Mouse (Mus musculus) olfactory bulb, adult 2 months (tissue): ENCODE data around the gene Gtf3c1.

ENCODE experiments used
- CTCF ChIP-seq: fragments of 200-500 bp; IDR thresholded peaks from 2 replicates; pipeline ENCODE4 v1.5.1; 2012; ENCODE audit warnings: low read depth, mild to moderate bottlenecking, low read length, moderate library complexity; ENCODE audit not compliant: insufficient read depth
- POLR2A ChIP-seq: fragments of 200-500 bp; IDR thresholded peaks from 2 replicates; pipeline ENCODE4 v1.6.1; 2012; ENCODE audit warnings: mild to moderate bottlenecking, low read depth, low read length, moderate library complexity; ENCODE audit not compliant: insufficient read depth

DNA sequence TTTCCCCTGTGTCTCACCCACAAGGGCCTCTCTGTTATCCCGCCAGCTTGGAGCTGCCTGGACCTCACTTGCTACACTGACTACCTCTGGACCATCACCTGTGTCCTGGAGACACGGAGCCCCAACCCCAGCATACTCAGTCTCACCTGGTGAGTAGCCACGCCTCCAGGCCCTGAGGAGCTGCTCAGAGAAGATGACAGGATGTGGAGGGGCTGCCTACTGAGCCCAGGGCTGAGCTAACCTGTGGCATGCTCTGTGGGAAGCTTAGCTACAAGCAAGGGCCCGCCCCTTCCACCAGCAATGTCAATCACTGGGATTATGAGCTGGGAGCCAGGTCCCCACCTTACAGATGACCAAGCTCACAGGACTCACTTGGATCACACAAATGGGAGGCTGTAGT, 82.4 kb downstream of the Gtf3c1 start:
- TF ChIP-seq CTCF (no peak), POLR2A (no peak)
